In the genomic region with DNA sequence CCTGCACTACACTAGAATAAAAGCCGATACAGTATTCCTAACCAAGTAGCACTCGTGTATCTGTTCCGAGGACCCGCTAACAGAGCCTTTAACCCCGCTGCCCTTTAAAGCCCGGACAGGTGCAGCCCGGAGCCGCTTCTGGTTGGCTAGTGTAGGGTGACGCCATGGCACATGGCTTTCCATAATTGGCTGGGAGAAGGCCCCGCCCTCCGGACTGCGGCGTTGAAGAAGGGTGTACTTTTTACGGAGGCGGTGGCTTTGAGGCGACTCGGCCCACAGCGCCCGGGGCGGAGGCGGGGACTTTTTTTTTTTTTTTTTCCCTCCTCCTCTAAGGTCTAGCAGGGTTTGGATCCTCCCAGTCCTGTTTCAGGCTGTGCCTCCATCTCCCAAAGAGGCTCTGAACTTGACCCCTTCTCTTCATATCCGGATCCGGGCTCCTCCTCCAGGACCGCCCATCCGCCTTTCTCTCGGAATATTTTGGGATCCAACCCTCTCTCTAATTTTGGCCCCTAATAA, we compare ENCODE assay signal across 8 mouse cellular contexts. TPM values are rescaled to one million over a fixed set of nuclear protein-coding genes. Genes with fewer than 3 reads are reported as not detected.
DNase-seq lines count a peak whose midpoint lies in the region; ATAC-seq and TF ChIP-seq lines count a peak whose summit lies in the region.

Creld1 (plus strand) TSS at position 198 of the 516 bp plus-strand sequence.

- peak; percentile 73 for TF ChIP-seq POLR2A in ES-Bruce4 (IDR thresholded peaks at IDR 0.05; ENCODE audit: insufficient read depth, low read length)

- H3K4me1 ChIP-seq in ES-Bruce4 (ENCODE audit: control insufficient read depth, insufficient read depth, low read length) = peaks cover 7% of the 10 kb centered on the region
- H3K4me1 ChIP-seq in forebrain, embryonic 13.5 days = peaks cover 40% of the 10 kb centered on the region
- peaks cover 23% of the 10 kb centered on the region for H3K4me1 ChIP-seq in heart, postnatal 0 days (ENCODE audit: control insufficient read depth, insufficient read depth)
- H3K4me1 ChIP-seq in liver, embryonic 14.5 days (replicated peaks; ENCODE audit: control insufficient read depth in 2 of 2, insufficient read depth in 2 of 2, low read length in 1 of 2) = peaks cover 6 to 17% of the 10 kb centered on the region in 2 experiments; a peak in 3 of 4 replicates
- H3K4me1 ChIP-seq in stomach, embryonic 15.5 days = peaks cover 15% of the 10 kb centered on the region

- peak within 1 kb of the TSS; percentile 70 for H3K9ac ChIP-seq in ES-Bruce4 (ENCODE audit: low read depth, poor library complexity, severe bottlenecking)
- peak within 1 kb of the TSS; percentile 80 for H3K9ac ChIP-seq in forebrain, embryonic 13.5 days
- peak within 1 kb of the TSS; percentile 70 for H3K9ac ChIP-seq in heart, postnatal 0 days (replicated peaks; ENCODE audit: low read depth, low read length)
- peak within 1 kb of the TSS; percentile 72 for H3K9ac ChIP-seq in liver, embryonic 14.5 days (replicated peaks)
- H3K9ac ChIP-seq in stomach, embryonic 15.5 days = peak within 1 kb of the TSS; percentile 44

- under 1% methylated on average over 26 of the region's 26 CpGs for WGBS in forebrain, embryonic 13.5 days
- 0% methylated on average over 26 of the region's 26 CpGs for WGBS in heart, postnatal 0 days
- WGBS in liver, embryonic 14.5 days (ENCODE audit: insufficient replicate concordance) = under 1% methylated on average over 26 of the region's 26 CpGs
- WGBS in stomach, embryonic 15.5 days = under 1% methylated on average over 26 of the region's 26 CpGs

- H3K27ac ChIP-seq in ES-Bruce4 (ENCODE audit: insufficient read depth, low read length) = peak within 1 kb of the TSS; percentile 81
- H3K27ac ChIP-seq in forebrain, embryonic 13.5 days = peak within 1 kb of the TSS; percentile 84
- peak within 1 kb of the TSS; percentile 92 for H3K27ac ChIP-seq in heart, postnatal 0 days (ENCODE audit: low read depth)
- H3K27ac ChIP-seq in liver, embryonic 14.5 days = peak within 1 kb of the TSS; percentile 45
- peak within 1 kb of the TSS; percentile 80 for H3K27ac ChIP-seq in stomach, embryonic 15.5 days

- H3K4me2 ChIP-seq in forebrain, embryonic 13.5 days = peak within 1 kb of the TSS; percentile 86
- peak within 1 kb of the TSS; percentile 86 for H3K4me2 ChIP-seq in heart, postnatal 0 days (ENCODE audit: low read depth, low read length)
- peak within 1 kb of the TSS; percentile 73 for H3K4me2 ChIP-seq in liver, embryonic 14.5 days (ENCODE audit: low read depth)
- H3K4me2 ChIP-seq in stomach, embryonic 15.5 days = peak within 1 kb of the TSS; percentile 89

- peak within 1 kb of the TSS; percentile 87 for H3K4me3 ChIP-seq in ES-Bruce4 (ENCODE audit: low read depth, low read length)
- peak within 1 kb of the TSS; percentile 68 for H3K4me3 ChIP-seq in forebrain, embryonic 13.5 days
- H3K4me3 ChIP-seq in heart, postnatal 0 days (ENCODE audit: low read depth, low read length) = peak within 1 kb of the TSS; percentile 56
- peak within 1 kb of the TSS; percentile 59 to 66 for H3K4me3 ChIP-seq in liver, embryonic 14.5 days (ENCODE audit: insufficient read depth in 1 of 2, low read depth in 2 of 2, low read length in 2 of 2)
- H3K4me3 ChIP-seq in stomach, embryonic 15.5 days (replicated peaks) = peak within 1 kb of the TSS; percentile 55

- no peaks in the 10 kb centered on the region for H3K9me3 ChIP-seq in ES-Bruce4 (replicated peaks; ENCODE audit: control insufficient read depth, insufficient read depth, low read length, poor library complexity, severe bottlenecking)
- H3K9me3 ChIP-seq in forebrain, embryonic 13.5 days (replicated peaks) = no peaks in the 10 kb centered on the region
- no peaks in the 10 kb centered on the region for H3K9me3 ChIP-seq in heart, postnatal 0 days (replicated peaks; ENCODE audit: control insufficient read depth, low read length)
- no peaks in the 10 kb centered on the region for H3K9me3 ChIP-seq in liver, embryonic 14.5 days (ENCODE audit: control insufficient read depth, low read length)
- H3K9me3 ChIP-seq in stomach, embryonic 15.5 days = no peaks in the 10 kb centered on the region

- no peaks in the 10 kb centered on the region for H3K27me3 ChIP-seq in ES-Bruce4 (ENCODE audit: control insufficient read depth, insufficient read depth, low read length, poor library complexity, severe bottlenecking)
- peaks cover 14% of the 10 kb centered on the region for H3K27me3 ChIP-seq in forebrain, embryonic 13.5 days
- no peaks in the 10 kb centered on the region for H3K27me3 ChIP-seq in heart, postnatal 0 days (ENCODE audit: control insufficient read depth, insufficient read depth, low read length)
- peaks cover 8% of the 10 kb centered on the region for H3K27me3 ChIP-seq in liver, embryonic 14.5 days (ENCODE audit: control insufficient read depth, insufficient read depth, low read length)
- H3K27me3 ChIP-seq in stomach, embryonic 15.5 days (replicated peaks) = peaks cover 23% of the 10 kb centered on the region; the same call in 1 of the 2 replicates

- no peak for TF ChIP-seq CTCF in ES-Bruce4 (IDR thresholded peaks at IDR 0.05; ENCODE audit: low read depth, low read length)
- TF ChIP-seq CTCF in heart, postnatal 0 days (IDR thresholded peaks at IDR 0.05; ENCODE audit: low read depth) = no peak
- TF ChIP-seq CTCF in liver, embryonic 14.5 days (IDR thresholded peaks at IDR 0.05; ENCODE audit: low read depth) = no peak

- TF ChIP-seq EP300 in ES-Bruce4 (IDR thresholded peaks at IDR 0.05; ENCODE audit: insufficient read depth, low read depth, low read length) = no peak
- TF ChIP-seq EP300 in heart, postnatal 0 days (IDR thresholded peaks at IDR 0.05; ENCODE audit: low read depth) = 0 out of 2 replicates have a peak, but pooled peaks have one; percentile 24
- no peak for TF ChIP-seq EP300 in liver, embryonic 14.5 days (IDR thresholded peaks at IDR 0.05; ENCODE audit: low read depth)

- peak; percentile 97 for ATAC-seq in forebrain, embryonic 13.5 days
- ATAC-seq in heart, postnatal 0 days (ENCODE audit: insufficient read depth, low read depth) = peak; percentile 93
- ATAC-seq in liver, embryonic 14.5 days (ENCODE audit: insufficient read depth) = peak; percentile 97
- peak; percentile 96 for ATAC-seq in stomach, embryonic 15.5 days (ENCODE audit: insufficient read depth, low FRiP score, low read depth)

- no peaks in the 10 kb centered on the region for H3K36me3 ChIP-seq in ES-Bruce4 (ENCODE audit: control insufficient read depth, insufficient read depth, low read length, poor library complexity, severe bottlenecking)
- H3K36me3 ChIP-seq in forebrain, embryonic 13.5 days (ENCODE audit: poor library complexity, severe bottlenecking) = peaks cover 14% of the 10 kb centered on the region
- peaks cover 12% of the 10 kb centered on the region for H3K36me3 ChIP-seq in heart, postnatal 0 days (replicated peaks; ENCODE audit: control insufficient read depth, insufficient read depth, low read length)
- H3K36me3 ChIP-seq in liver, embryonic 14.5 days (replicated peaks; ENCODE audit: control insufficient read depth, insufficient read depth, low read depth) = no peaks in the 10 kb centered on the region
- H3K36me3 ChIP-seq in stomach, embryonic 15.5 days = no peaks in the 10 kb centered on the region

- peak; percentile 95 for DNase-seq in cerebellum, adult 11 months
- peak; percentile 95 for DNase-seq in heart, postnatal 0 days (ENCODE audit: low spot score)
- DNase-seq in kidney, postnatal 36 days = peak; percentile 98
- DNase-seq in liver, embryonic 14.5 days (ENCODE audit: low read depth in 3 of 3, low spot score in 3 of 3) = peak; percentile 94
- peak; percentile 91 for DNase-seq in neural tube, embryonic 10.5 days (ENCODE audit: extremely low spot score, low spot score)

RNA-seq across cellular contexts. Expression of gene Creld1, which starts in this region (rescaled TPM):
- 23.2 and 30.7 TPM in 2 replicates for polyA plus RNA-seq in ES-Bruce4 (2011; ENCODE audit: insufficient read depth, insufficient read length, low read depth, missing spikeins)
- 47.4 and 47.5 TPM in 2 replicates for polyA plus RNA-seq in forebrain, embryonic 13.5 days (2015; fragmentation: Nextera tagmentation; extraction: Ambion mirVana)
- 27.1 and 34.5 TPM in 2 replicates for total RNA-seq in heart, postnatal 0 days (2014; rRNA removed; ENCODE audit: low replicate concordance)
- 27.5 and 32.1 TPM in 2 replicates for polyA plus RNA-seq in heart, postnatal 0 days (2015; fragmentation: Nextera tagmentation; extraction: Ambion mirVana)
- polyA plus RNA-seq in liver, embryonic 14.5 days (2012; rRNA removed) = 2.7 and 3.1 TPM in 2 replicates
- 3.9 and 5.1 TPM in 2 replicates for polyA plus RNA-seq in liver, embryonic 14.5 days (2014; fragmentation: Nextera tagmentation; extraction: Ambion mirVana)
- polyA plus RNA-seq in stomach, embryonic 15.5 days (2015; fragmentation: Nextera tagmentation; extraction: Ambion mirVana) = 23.2 and 23.3 TPM in 2 replicates

Comparison
In these comparisons a context has a peak if more than half of its experiments do, and no peak if none do; other contexts are left out.
1. Peak in every context shown above with its lines: DNase-seq, ATAC-seq, H3K4me3 ChIP-seq and H3K27ac ChIP-seq.